Mouse (Mus musculus): ENCODE measurements around the gene Ifi47.

DNA sequence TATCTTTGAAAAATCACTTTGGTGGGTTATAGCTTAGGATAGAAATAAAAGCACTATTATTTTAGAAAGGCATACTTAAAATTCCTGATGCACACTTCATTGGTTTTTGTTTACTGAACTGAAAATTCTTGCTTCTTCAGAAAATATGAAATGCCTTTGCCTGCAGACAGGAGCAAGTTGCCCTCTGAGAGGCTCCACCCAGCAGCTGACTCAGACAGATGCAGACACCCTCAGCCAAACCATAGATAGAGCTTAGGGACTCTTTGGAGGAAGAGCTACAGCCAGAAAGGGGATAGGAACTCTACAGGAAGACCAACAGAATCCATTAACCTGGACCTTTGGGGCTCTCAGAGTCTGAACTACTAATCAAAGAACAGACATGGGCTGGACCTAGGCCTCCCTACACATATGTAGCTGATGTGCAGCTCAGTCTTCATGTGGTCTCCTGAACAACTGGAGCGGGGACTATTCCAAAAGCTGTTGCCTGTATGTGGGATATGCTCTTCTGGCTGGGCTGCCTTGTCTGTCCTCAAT is 15.7 kb downstream of the Ifi47 start:
- TF ChIP-seq CTCF (IDR thresholded peaks at IDR 0.05; ENCODE audit: control insufficient read depth, insufficient read depth, insufficient read length): no peak
- TF ChIP-seq MYOD1 (IDR thresholded peaks at IDR 0.05; ENCODE audit: control insufficient read depth, insufficient read length, low read depth): no peak
- no peak for TF ChIP-seq USF1 (IDR thresholded peaks at IDR 0.05; ENCODE audit: low read depth)
- TF ChIP-seq CEBPB (IDR thresholded peaks at IDR 0.05; ENCODE audit: low read depth): no peak
